Mouse (Mus musculus) urinary bladder, postnatal 36 days (tissue): ENCODE data around the gene Gm10188.

Source experiments
- DNase-seq, 2 experiments: peaks; one replicate each; pipeline ENCODE4 v3.0.0; 2022; ENCODE audit warnings: low spot score in 2 of 2, mixed read lengths in 1 of 2

Gm10188 gene

DNA sequence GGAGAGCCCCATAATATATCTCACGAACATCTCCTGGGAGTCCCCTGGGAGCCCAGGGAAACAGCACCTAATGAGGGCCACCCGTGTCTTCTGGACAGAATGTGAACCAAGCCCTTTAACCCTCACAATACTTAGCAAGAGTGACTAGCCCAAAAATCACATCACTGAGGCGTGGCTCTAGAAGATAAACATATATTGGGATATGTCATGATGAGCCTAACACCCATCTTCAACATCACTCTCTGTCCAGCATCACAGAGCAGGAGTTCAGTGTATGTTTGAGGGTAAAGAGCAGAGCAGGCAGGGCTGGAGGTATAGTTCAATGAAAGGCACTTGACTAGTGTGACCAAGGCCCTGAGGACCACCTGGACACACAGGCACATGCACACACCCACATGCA lies at the start of gene Gm10188:
Gm10188 (minus strand) TSS at position 101 of the 400 bp plus-strand sequence.
- no peak for DNase-seq

DNA sequence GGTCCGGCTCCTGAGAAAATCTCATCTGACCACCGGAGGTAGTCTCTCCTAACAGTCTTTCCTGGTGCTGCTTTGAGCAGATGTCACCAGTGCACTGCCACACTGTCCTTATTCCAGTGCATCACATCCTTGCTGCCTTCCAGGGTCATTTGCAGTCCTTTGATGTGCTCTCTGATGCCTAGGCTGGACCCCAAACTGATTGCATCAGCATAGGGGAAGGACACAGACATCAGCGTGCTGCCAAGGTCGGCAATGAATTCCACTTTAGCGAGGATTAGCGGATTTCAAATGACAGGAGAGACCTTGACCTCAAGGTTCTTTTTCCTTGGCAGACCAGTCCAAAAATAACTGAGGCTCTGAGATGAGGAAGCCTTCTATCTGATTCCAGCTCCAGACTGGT lies 47.6 kb upstream of the Gm10188 start:
- DNase-seq: no peak

DNA sequence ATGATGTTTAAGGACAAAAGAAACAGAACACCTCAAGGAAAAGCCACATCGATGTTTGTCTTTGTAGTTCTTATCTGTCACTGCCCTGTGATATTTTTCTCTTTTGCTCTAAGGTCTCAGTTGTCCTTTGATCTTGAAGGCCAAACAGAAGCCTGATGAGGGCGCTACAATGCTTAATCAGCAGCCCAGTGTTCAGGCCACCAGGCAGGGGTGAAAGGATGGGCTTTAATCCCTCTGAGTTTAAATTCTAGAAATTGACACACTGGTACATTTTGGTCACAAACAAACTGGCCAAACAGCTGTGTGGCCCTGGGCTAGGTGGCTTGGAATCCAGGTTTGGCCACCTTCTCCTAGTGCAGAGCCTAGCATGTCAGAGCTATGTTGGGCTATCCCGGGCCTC lies 47.1 kb upstream of the Gm10188 start:
- no peak for DNase-seq

- no peak for DNase-seq
These were observed 41.7 kb upstream of the Gm10188 start for GRCm38 (mm10) chr1:132271237-132271636.

- no peak for DNase-seq
These were observed 39.0 kb upstream of the Gm10188 start for GRCm38 (mm10) chr1:132268418-132269060.

DNA sequence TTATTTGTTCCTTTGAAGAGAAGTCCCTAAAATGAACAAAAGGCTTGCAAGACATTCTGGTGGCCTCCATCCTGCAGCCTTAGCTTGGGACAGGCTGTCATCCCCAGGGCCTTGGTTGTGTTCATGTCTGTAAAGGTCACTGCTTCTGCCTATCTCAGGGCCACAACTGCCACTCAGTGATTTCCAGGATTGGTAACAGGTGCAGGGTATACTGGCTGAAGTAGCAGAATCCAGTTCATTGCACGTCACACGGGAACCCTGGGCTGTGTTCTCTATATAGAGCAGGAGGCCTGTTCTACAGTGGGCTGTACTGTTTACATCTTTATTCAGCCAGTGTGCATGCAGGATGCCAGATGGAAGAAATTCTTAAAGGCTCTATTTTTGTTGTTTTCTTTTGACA lies 38.4 kb upstream of the Gm10188 start:
- DNase-seq: no peak

DNA sequence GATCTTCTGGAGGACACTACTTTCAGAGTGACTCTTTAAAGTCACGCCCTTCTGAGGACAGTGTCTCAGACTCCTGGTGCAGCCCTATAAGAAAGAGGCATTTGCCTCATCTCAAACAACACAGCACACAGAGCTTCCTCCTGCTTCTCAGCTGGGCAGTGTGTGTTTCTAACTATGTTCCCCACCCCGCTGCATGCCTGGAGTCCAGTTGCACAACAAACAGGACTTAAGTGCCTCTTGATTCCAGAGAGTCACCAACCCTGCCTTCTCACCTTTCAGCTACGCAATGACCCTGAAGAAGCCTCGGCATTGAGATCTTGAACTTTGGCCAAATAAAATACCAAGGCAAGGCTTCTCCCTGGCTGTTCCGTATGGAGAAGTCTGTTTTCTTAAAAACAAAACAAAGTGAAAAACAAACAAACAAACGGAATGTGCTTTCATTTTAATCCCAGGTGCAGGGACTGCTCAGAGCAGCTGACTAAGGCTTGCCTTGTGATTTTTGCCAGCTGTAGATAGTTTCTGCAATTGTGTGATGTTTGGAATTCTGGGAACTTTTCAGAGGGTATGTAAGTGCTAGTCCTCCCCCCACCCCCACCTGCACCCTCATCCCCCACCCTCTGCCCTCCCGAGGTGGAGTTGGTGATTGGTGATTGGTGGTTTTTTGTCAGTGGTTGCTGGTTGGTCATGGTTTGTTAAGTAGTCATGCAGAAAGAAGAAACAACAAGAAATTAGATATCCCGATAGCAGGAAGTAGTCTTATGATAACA lies 37.4 kb upstream of the Gm10188 start:
- DNase-seq: no peak

DNA sequence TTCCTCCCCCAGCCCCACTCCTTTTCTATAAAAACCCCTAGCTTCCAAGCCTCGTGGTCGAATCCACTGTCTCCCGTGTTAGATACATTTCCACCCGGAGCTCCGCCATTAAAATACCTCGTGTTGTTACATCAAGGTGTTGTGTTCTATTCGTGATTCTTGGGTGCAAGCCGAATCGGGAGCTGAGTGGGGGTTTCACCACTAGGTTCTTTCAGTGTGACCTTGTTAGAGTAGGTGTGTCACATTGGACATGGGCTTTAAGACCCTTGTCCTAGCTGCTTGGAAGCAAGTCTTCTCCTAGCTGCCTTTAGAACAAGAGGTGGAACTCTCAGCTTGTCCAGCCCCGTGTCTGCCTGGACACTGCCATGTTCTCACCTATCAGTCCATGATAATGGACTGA lies 36.4 kb upstream of the Gm10188 start:
- no peak for DNase-seq

DNA sequence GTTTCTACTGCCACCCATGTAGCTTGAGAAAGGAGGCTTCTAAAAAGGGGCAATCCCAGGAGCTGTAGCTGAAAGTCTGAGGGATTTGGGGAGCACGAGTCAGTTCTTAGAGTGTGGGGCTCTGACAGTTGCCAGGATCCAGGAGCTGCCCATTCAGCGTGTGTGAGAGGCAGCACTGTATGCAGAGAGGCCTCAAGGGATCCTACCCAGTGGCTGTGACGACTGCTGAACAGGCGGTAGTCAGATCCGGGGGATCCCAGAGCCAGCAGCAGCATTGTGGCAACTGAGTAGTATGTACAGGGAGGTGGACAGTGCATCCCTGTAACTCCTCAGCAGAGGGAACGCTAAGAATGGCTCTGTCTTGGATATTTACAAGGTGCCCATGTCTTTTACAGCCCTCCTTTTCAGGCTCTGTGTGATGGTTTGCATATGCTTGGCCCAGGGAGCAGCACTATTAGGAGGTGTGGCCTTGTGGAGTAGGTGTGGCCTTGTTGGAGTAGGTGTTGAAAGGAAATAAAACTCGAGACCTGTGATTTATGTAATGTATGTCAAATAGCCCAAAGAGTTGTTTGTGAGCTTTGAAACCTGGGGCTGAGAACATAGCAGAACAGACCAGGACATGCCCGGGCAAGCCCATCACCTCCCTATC lies 35.8 kb upstream of the Gm10188 start:
- no peak for DNase-seq

GRCm38 (mm10) chr1:132264577-132264976 lies 35.0 kb upstream of the Gm10188 start:
- no peak for DNase-seq

GRCm38 (mm10) chr1:132263618-132264017 lies 34.1 kb upstream of the Gm10188 start:
- no peak for DNase-seq

DNA sequence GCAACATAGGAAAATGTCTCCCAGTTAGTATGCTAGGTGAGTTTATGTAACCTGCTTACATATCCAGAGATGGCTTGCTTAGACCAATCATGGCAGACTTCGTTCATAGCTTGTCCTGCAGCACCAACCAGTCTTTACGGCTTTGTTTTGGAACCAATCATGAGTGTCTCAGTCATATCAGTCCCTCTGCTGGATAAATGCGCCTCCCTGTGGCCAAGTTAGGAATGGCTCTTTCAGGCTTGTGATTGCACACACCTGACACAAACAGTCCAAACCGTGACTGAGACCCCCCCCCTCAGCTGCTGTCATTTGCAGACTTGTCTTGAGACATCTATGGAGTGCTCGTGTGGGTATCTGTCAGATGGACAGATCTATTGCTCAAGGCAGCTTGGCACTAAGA lies 31.5 kb upstream of the Gm10188 start:
- no peak for DNase-seq

- DNase-seq: no peak
These were observed 30.8 kb upstream of the Gm10188 start for GRCm38 (mm10) chr1:132260331-132260730.

- DNase-seq: no peak
These were observed 24.9 kb upstream of the Gm10188 start for GRCm38 (mm10) chr1:132254467-132254866.

DNA sequence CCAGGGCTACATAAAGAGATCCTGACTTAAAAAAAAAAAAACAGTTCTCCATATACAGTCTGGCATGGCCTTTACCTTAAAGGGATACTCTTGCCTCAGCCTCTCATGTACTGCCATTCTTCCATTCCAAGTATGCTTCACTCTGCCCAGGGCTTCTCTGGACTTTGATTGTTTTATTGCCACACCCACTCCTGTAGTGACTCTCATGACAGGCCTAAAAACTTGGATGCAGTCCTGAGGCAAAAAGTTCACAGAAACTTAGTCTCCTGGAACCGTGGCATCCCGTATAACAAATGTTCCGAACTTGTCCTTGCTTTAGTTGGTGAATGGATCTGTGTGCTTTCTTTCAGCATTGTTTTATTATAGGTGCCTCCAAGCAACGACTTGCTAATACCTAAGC lies 17.1 kb upstream of the Gm10188 start:
- no peak for DNase-seq

DNA sequence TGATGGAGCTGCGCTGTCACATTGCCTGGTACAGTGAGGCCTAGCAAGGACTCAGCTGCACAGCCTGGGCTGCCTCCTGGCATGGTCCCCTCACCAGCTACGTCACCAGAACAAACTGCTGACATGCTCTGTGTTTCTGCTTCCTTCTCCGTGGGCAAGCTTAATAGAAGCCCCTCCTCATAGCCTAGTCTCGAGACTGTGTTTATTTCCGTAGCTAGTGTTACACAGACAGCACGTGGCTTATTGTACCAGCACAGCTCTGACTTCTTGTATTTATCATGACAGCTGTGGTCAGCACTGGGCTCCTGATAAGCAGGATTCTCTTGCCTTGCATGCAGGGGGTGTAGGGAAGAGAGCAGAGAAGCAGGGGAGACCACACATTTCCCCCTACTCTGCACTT lies 16.6 kb upstream of the Gm10188 start:
- no peak for DNase-seq

GRCm38 (mm10) chr1:132245010-132245409 lies 15.4 kb upstream of the Gm10188 start:
- DNase-seq: no peak

DNA sequence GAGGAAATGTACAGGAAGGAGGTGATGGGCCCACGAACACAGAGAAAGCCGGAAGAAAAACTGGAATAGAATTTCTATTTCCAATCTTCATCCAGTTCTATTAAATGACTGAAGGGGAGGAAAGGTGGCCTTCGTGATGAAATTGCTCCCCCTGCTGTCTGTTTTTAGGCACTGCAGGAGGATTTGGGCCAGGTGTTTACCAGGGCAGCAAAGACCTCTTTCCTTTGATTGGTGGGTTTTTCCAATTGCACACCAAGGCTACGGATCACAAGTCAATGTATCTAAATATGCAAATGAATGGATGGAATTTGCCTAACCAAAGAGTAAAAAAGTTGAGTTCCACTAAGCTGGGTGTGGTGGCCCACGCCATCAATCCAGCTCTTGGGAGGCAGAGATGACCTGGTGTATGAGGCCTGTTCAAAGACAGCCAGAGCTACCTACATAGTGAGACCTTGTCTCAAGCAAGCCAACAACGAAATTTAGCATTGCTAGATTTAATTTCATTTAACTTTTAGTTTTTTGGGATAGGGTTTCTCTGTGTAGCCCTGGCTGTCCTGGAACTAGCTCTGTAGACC lies 8.1 kb upstream of the Gm10188 start:
- peak; percentile 23 to 51 for DNase-seq

DNA sequence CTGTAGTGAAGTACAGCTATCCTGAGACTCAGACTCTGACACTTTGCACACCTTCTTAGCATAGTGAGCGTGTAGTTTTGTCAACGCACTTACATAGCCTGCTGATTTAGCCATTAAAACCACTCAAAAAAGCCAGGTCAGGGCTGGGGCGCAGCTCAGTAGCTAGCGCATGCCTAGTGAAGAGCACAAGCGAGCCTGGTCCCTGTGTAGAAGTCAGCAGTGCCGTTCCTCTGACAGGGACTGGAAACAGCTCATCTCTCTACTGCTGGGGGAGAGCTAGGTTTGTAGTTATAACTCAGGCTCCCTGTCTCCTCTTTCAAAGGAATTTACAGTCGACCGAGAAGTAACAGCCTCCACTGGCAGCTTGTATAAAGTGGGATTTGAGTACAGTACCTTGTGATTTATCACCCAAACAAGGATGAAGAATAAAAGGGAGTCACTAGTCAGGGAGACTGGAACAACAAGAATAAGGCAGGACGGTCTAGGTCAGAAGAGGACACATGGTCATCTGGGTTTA lies 5.2 kb upstream of the Gm10188 start:
- DNase-seq: no peak

DNA sequence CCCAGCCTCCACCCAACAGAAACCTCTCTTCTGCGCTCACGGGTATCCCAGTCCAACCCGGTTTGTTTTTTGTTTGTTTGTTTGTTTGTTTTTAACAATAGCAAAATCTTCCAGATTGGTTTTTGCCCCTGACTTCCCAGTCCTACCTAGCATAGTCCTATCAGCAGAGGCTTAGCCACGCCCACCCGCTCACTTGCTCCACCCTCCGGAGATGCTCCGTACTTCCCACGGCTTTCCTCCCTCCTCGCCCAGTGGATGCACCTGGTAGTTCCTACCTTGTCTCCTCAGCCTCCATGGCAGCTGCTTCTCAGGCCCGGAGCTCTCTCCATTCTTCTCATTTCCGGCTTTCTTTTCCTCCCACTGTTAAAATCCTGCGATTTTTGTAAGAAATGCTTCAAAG lies 4.0 kb upstream of the Gm10188 start:
- peak in 1 of 2 experiments; percentile 16 for DNase-seq

- DNase-seq: no peak
These were observed 2.1 kb upstream of the Gm10188 start for GRCm38 (mm10) chr1:132231470-132232274.
